Mouse (Mus musculus) thymus, adult 2 months (tissue): ENCODE results near the gene Nav1.

Experiments
- CTCF ChIP-seq: fragments of 200-500 bp; IDR thresholded peaks from 2 replicates; pipeline ENCODE4 v1.5.1; 2012; ENCODE audit warnings: mild to moderate bottlenecking, control low read depth, low read length, moderate library complexity, borderline replicate concordance; ENCODE audit not compliant: control insufficient read depth, poor library complexity, insufficient read depth; ENCODE audit errors: extremely low read depth
- POLR2A ChIP-seq: fragments of 200-500 bp; IDR thresholded peaks from 2 replicates; pipeline ENCODE4 v1.6.1; 2012; ENCODE audit warnings: mild to moderate bottlenecking, low read length, control low read depth, moderate library complexity; ENCODE audit not compliant: control insufficient read depth, poor library complexity, insufficient read depth; ENCODE audit errors: extremely low read depth

DNA sequence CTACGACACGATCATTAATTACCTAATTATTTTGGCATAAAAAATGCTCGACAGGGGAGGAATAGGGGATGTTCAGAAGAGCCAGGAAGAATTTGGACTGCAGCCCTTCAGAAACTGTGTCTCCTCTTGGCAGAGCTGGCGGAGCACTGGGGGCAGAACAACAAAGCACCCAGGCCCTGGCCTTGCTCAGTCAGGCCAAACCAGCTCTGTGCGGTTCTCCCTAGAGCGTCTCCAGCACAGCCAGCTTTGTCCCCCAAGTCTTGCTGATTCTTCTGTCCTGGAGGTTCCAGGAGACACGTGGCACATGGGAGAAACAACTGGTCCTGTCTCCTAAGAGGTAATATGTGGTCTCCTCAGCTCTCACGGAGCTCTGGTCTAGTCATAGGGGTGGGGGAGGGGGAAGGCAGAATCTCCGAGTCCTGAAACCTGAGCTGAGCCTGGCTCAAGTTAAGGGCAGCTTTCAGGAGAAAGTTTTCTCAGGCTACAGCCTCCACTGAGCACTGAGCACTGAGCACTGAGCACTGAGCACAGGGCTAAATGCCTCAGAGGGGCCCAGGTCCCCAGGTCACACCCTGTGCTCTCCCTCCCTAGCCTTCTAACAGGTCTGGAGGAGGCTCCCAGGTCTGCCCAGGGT, 43.2 kb downstream of the Nav1 start:
- TF ChIP-seq CTCF = no peak
- no peak for TF ChIP-seq POLR2A
